Mouse (Mus musculus) retina, adult 2 months (tissue): ENCODE data around the gene Rexo4.
A peak's percentile ranks its signal among the peaks of the same experiment; 100 is the strongest.

Experiments
- DNase-seq: peaks from one replicate; pipeline ENCODE4 v3.0.0-alpha.2; 2012; ENCODE audit warnings: low read depth, low spot score

Gene Rexo4

GRCm38 (mm10) chr2:26943253-26943652, 20.9 kb downstream of the Rexo4 start:
- no peak for DNase-seq

- no peak for DNase-seq
Measured at GRCm38 (mm10) chr2:26941539-26941938, 22.6 kb downstream of the Rexo4 start.

GRCm38 (mm10) chr2:26936425-26936824, 27.8 kb downstream of the Rexo4 start:
- no peak for DNase-seq

GRCm38 (mm10) chr2:26935286-26935685, 28.9 kb downstream of the Rexo4 start:
- no peak for DNase-seq

GRCm38 (mm10) chr2:26933304-26934055, 30.7 kb downstream of the Rexo4 start, which contains the start of the genes Surf4 and Stkld1:
TSS of gene Surf4 (minus strand) at chr2:26933928.
TSS of gene Stkld1 (plus strand) at chr2:26934047.
- peak; percentile 76 for DNase-seq

GRCm38 (mm10) chr2:26932473-26933303, 31.5 kb downstream of the Rexo4 start:
- no peak for DNase-seq

GRCm38 (mm10) chr2:26930390-26930789, 33.8 kb downstream of the Rexo4 start:
- no peak for DNase-seq

- DNase-seq, result no peak
Measured at GRCm38 (mm10) chr2:26927745-26928476, 36.3 kb downstream of the Rexo4 start.

- DNase-seq, result no peak
Measured at GRCm38 (mm10) chr2:26921784-26922183, 42.4 kb downstream of the Rexo4 start.

- no peak for DNase-seq
Measured at GRCm38 (mm10) chr2:26920190-26920855, 43.9 kb downstream of the Rexo4 start.

- DNase-seq, result no peak
Measured at GRCm38 (mm10) chr2:26919684-26920083, 44.5 kb downstream of the Rexo4 start.

GRCm38 (mm10) chr2:26916738-26917137, 47.4 kb downstream of the Rexo4 start:
- no peak for DNase-seq

- peak; percentile 64 for DNase-seq
Measured at GRCm38 (mm10) chr2:26915927-26916728, 48.1 kb downstream of the Rexo4 start, which contains the start of the genes Surf2 and Surf1. TSS of gene Surf2 (plus strand) at chr2:26916367. TSS of gene Surf1 (minus strand) at chr2:26916530.

- no peak for DNase-seq
Measured at GRCm38 (mm10) chr2:26914148-26914941, 49.8 kb downstream of the Rexo4 start.

- no peak for DNase-seq
Measured at GRCm38 (mm10) chr2:26913416-26914147, 50.6 kb downstream of the Rexo4 start.

GRCm38 (mm10) chr2:26912253-26912770, 51.9 kb downstream of the Rexo4 start:
- DNase-seq, result no peak

- no peak for DNase-seq
Measured at GRCm38 (mm10) chr2:26910994-26911765, 53.0 kb downstream of the Rexo4 start.
